Mouse (Mus musculus) monocyte, adult 5-6 weeks (primary cell): Measurements from ENCODE around the gene 1700003F12Rik. TPM values are rescaled to one million over a fixed set of nuclear protein-coding genes. Genes with fewer than 3 reads are reported as not detected.

Experiments used
- ATAC-seq: fragments of 153-309, 156-312 bp; replicated peaks from 2 replicates; pipeline ENCODE4 v1.8.0; 2017; ENCODE audit warnings: mild to moderate bottlenecking; ENCODE audit not compliant: low TSS enrichment, insufficient number of reproducible peaks, severe bottlenecking, poor library complexity, low FRiP score
- total RNA-seq: library from RNA; stranded (forward); fragments of 200-1000, 200-491, 200-594 nt; gene quantifications from 3 replicates; pipeline ENCODE4 v1.2.3, GENCODE M21; 2017

1700003F12Rik gene
- total RNA-seq, 1 experiment from 2014 or later = not detected

GRCm38 (mm10) chr2:154569836-154570286 is 23.0 kb downstream of the 1700003F12Rik start, which contains the start of gene E2f1:
Gene E2f1 (minus strand): TSS chr2:154569892.
- peak; percentile 88 for ATAC-seq

DNA sequence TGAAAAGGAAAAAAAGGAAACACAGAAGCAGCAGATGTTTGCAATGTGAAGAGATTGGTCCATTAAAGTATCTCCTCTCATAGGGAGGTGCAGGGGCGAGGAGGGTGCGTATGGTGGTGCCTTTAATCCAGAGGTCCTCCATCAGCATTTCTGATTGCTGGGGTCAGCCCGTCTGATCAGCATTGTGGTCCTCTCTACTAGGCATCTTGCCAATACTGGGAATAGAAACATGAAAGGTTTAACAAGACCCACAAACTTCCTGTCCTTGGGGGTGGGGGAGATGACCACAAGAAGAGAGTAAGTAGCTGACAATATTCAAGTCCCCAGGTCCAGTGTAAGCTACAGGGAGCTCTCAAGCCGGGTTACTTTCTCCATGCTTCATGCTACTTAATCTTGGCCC is 23.8 kb downstream of the 1700003F12Rik start:
- no peak for ATAC-seq

- no peak for ATAC-seq
Measured at GRCm38 (mm10) chr2:154571266-154571665, 24.4 kb downstream of the 1700003F12Rik start.

DNA sequence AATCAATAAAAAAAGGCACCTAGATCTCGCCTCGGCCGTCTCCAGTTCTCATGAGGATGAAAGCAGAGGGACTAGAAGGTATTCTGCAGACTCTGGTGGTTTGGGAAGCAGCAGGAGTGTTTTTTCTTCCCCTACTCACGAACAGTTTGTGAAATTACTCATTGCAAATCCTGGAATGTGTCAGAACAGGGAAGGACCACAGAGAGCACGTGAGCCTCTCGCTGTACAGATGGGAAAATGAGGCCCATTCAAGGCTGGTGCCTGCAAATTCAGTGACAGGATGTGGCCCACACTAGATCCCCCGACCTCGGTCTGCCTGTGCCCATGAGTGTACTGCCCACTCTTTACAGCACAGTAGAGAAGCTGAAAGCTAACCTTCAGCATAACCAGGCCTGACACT is 25.1 kb downstream of the 1700003F12Rik start:
- no peak for ATAC-seq

GRCm38 (mm10) chr2:154572996-154573395 is 26.1 kb downstream of the 1700003F12Rik start:
- ATAC-seq = no peak

DNA sequence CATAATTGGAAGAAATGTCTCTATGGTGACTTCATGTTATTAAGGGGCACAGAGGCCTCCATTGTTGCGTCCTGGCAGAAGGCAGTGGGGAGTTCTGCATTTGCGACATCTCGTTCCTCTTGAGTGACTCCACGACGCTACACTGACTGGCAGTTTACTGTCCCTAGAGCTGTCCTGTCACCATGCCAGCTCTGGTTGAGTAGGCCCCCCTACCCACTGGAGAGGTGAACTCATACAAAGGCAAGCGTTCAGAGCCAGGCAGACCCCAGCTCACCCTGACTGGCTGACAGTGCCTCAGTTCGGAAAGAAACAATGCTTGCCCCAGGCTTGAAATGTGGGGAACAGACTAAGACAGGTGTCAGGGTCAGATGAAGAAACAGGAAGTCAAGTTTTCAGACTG is 27.4 kb downstream of the 1700003F12Rik start:
- ATAC-seq = peak; percentile 38; the same call in 1 of the 2 replicates

- ATAC-seq = no peak
Measured at GRCm38 (mm10) chr2:154576876-154577743, 30.2 kb downstream of the 1700003F12Rik start.

- ATAC-seq = no peak
Measured at GRCm38 (mm10) chr2:154577744-154578067, 30.8 kb downstream of the 1700003F12Rik start.

GRCm38 (mm10) chr2:154580586-154580985 is 33.7 kb downstream of the 1700003F12Rik start:
- ATAC-seq = no peak

- ATAC-seq = no peak
Measured at GRCm38 (mm10) chr2:154581421-154581820, 34.5 kb downstream of the 1700003F12Rik start.

GRCm38 (mm10) chr2:154583906-154584872 is 37.3 kb downstream of the 1700003F12Rik start:
- no peak for ATAC-seq

- no peak for ATAC-seq
Measured at GRCm38 (mm10) chr2:154584931-154585601, 38.2 kb downstream of the 1700003F12Rik start.

DNA sequence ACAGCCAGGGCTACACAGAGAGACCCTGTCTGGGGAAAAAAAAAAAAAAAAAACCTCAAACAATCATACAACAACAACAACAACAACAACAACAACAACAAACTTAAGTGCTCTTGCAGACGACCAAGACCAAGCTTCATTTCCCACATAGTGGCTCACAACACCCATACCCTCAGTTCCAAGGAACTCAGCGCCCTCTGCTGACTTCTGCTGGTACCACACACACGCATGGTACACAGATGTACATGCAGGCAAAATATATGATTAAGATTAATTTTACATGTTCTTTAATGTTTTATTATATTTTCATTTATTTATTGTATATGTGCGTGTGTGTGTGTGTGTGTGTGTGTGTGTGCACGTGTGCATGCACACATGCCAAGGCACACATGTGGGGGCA is 39.5 kb downstream of the 1700003F12Rik start:
- ATAC-seq = no peak

DNA sequence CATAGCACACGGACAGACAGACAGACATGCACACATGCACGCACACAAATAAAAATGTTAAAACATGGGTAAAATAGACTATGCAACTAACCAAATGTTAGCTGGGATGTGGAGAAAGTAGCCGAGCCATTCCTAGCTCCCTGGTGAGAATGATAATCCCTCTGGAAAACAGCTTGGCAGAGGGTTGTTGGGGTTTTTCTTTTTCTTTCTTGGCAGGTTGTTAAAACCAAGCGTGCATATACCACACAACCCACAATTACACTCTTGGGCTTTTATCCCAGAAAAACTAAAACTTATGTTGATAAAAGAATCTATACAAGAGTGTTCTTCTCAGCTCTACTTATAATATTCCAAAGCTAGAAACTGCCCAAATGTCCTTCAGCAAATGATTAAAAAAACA is 42.2 kb downstream of the 1700003F12Rik start:
- no peak for ATAC-seq

DNA sequence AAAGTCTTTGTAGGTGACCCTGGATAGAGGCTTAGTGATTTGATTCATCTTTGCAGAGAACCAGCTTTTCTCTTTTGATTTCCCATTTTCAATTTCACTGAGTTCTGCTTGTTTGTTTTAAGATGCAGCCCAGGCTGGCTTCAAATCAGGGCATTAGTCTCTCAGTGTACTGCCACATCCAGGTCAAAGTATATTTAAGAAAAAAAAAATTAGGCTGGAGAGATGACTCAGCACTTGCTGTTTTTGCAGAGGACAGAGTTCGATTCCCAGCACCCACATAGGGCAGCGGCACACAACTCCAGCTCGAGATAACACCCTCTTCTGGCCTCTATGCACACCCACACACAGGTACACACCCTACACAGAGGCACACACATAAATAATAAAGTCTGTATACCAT is 44.4 kb downstream of the 1700003F12Rik start:
- no peak for ATAC-seq

GRCm38 (mm10) chr2:154593025-154593424 is 46.1 kb downstream of the 1700003F12Rik start:
- 0 out of 2 replicates have a peak, but pooled peaks have one; percentile 65 for ATAC-seq

GRCm38 (mm10) chr2:154595775-154596174 is 48.9 kb downstream of the 1700003F12Rik start:
- ATAC-seq = no peak

DNA sequence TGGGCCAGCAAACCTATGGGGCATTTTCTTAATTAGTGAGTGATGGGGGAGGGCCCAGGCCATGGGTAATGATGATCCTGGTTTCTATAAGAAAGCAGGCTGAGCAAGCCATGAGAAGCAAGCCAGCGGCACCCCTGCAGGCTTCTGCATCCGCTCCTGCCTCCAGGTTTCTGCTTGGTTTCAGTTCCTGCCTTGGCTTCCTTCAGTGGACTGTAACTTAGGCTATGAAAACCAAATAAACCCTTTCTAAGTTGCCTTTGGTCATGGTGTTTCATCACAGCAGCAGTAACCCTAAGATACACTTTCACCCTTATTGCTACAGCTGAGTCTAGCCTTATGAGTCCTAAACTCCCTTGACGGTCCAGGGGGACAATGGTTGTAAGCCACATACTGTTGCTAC is 50.5 kb downstream of the 1700003F12Rik start:
- ATAC-seq = peak; percentile 78
